Mouse (Mus musculus) cerebellum, adult 2 months (tissue): ENCODE data around the gene Rassf6. TPM values are rescaled to one million over a fixed set of nuclear protein-coding genes. Genes with fewer than 3 reads are reported as not detected.

Source experiments
- DNase-seq, 2 experiments: peaks; one replicate each; pipeline ENCODE4 v3.0.0; 2021
- H3K27ac ChIP-seq: fragments of 200-500 bp; 2 replicates; pipeline ENCODE4 v1.5.1; 2012; ENCODE audit warnings: low read length, control low read depth, inconsistent platforms; ENCODE audit not compliant: insufficient read depth
- H3K27me3 ChIP-seq: fragments of 200-500 bp; 2 replicates; pipeline ENCODE4 v1.6.1; 2012; ENCODE audit warnings: inconsistent platforms, mild to moderate bottlenecking, low read length, moderate library complexity; ENCODE audit not compliant: control insufficient read depth, insufficient read depth
- H3K4me1 ChIP-seq: fragments of 200-500 bp; 2 replicates; pipeline ENCODE4 v1.6.1; 2011; ENCODE audit warnings: low read length; ENCODE audit not compliant: control insufficient read depth, insufficient read depth
- H3K4me3 ChIP-seq: fragments of 200-500 bp; replicated peaks from 2 replicates; pipeline ENCODE3; 2011; ENCODE audit warnings: mild to moderate bottlenecking, low read depth, low read length, control low read depth; ENCODE audit not compliant: insufficient read depth
- CTCF ChIP-seq: fragments of 200-500 bp; IDR thresholded peaks from 2 replicates; pipeline ENCODE4 v1.5.1; 2011; ENCODE audit warnings: low read depth, mild to moderate bottlenecking, control low read depth, low read length, moderate library complexity, borderline replicate concordance; ENCODE audit not compliant: insufficient read depth
- POLR2A ChIP-seq: fragments of 200-500 bp; IDR thresholded peaks from 2 replicates; pipeline ENCODE4 v1.6.1; 2011; ENCODE audit warnings: low read length, control low read depth, borderline replicate concordance; ENCODE audit not compliant: insufficient read depth
- WGBS: fragments of 180-500 bp; shearing (Covaris S2); methylation state at CpG from one replicate; pipeline ENCODE4 v1.1.7; 2018; 5-methylcytosine and 5-hydroxymethylcytosine counted together
- polyA plus RNA-seq: library from polyadenylated mRNA; depleted of rRNA; stranded (reverse); fragments of >200 nt; gene quantifications from 2 replicates; pipeline ENCODE4 v1.2.3, GENCODE M21; 2012

The Rassf6 gene
- polyA plus RNA-seq, 1 experiment = 5.1 TPM

- H3K27me3 ChIP-seq = no peaks in the 10 kb centered on the region
- DNase-seq = peak; percentile 15 to 16
- no peak overlapping the region for H3K4me3 ChIP-seq
- H3K4me1 ChIP-seq = no peaks in the 10 kb centered on the region
- peak; percentile 39; the same call in 1 of the 2 replicates for TF ChIP-seq CTCF
- no peak for TF ChIP-seq POLR2A
- H3K27ac ChIP-seq = no peak overlapping the region
- WGBS = 19% methylated on average over 6 of the region's 6 CpGs
Observed at GRCm38 (mm10) chr5:90601469-90601868, 39.0 kb downstream of the Rassf6 start.

- H3K4me1 ChIP-seq = no peaks in the 10 kb centered on the region
- no peak overlapping the region for H3K27ac ChIP-seq
- H3K4me3 ChIP-seq = no peak overlapping the region
- TF ChIP-seq POLR2A = no peak
- TF ChIP-seq CTCF = no peak
- DNase-seq = no peak
- H3K27me3 ChIP-seq = no peaks in the 10 kb centered on the region
- WGBS = 80% methylated on average over 6 of the region's 6 CpGs
Observed at GRCm38 (mm10) chr5:90596155-90596554, 44.3 kb downstream of the Rassf6 start.

- no peak for TF ChIP-seq CTCF
- Histone ChIP-seq H3K27ac (no peak overlapping the region), H3K4me3 (no peak overlapping the region), H3K27me3 (no peaks in the 10 kb centered on the region), H3K4me1 (no peaks in the 10 kb centered on the region)
- WGBS = 82% methylated on average over 13 of the region's 13 CpGs
- DNase-seq = no peak
Observed at GRCm38 (mm10) chr5:90594945-90595344, 45.5 kb downstream of the Rassf6 start.

- WGBS = 35% methylated on average over 6 of the region's 6 CpGs
- no peaks in the 10 kb centered on the region for H3K27me3 ChIP-seq
- H3K4me3 ChIP-seq = no peak overlapping the region
- TF ChIP-seq POLR2A (no peak), CTCF (no peak)
- H3K4me1 ChIP-seq = no peaks in the 10 kb centered on the region
- DNase-seq = no peak
- no peak overlapping the region for H3K27ac ChIP-seq
Observed at GRCm38 (mm10) chr5:90591936-90592335, 48.5 kb downstream of the Rassf6 start.

DNA sequence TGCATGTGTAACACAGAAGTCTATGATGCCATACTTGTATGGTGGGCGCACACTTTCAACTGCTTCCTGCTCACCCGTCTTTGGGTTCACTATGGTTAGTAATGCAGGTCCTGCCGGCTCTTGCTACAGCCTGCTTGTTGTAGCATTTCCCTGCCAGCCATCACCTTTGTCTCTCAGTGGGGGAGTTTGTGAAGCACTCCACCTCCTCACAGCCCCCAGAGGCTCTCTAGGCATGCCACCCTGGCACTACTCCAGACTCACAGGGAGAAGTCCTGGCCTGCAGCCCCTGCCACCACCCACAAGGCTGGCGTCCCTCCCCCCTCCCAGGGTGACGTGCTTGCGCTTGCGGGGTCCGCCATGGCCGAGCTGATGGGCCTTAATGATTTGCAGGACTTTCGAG lies 49.8 kb downstream of the Rassf6 start:
- no peak for TF ChIP-seq CTCF
- Histone ChIP-seq H3K4me1 (no peaks in the 10 kb centered on the region), H3K4me3 (no peak overlapping the region), H3K27ac (no peak overlapping the region), H3K27me3 (no peaks in the 10 kb centered on the region)
- DNase-seq = no peak
- WGBS = 58% methylated on average over 10 of the region's 10 CpGs

DNA sequence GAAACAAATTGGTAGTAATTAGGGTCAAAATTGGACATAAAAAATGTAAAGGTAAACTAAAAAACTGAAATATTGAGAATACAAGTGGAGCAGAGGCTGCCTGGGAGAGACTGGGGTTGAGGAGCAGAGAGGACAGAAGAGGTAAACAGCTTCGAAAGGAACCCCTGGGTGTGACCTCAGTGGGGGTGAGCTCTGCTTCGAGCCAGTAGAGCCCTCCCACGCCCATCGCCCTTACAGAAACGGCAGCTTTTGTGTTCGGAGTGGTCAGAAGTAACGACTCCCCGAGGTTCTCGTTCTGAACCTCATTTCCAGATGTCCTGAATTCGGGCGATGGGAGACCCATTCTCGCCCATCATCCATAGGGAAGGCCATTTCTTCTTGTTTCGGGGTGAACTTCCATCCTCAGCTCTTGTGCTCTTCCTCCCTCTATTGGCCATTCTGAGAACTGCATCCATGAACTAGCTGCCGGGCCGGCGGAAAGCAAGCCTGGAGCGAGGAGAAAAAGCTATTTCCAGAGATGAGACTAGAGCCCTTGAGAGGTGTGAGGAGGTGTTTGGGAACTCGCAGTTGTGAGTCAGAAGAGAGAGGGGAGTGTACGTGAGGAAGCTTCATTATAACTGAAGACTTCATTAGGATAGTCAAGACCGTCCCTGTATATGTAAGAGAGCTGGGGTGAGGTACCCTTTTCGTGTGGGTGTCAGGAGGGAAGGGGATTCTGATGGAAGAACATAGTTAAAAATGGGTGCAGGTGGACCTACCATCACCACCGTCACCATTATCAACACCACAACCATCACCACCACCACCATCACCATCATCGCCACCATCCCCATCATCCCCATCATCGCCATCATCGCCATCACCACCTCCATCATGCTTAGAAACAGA lies 51.5 kb downstream of the Rassf6 start:
- peak; percentile 57 to 65 for DNase-seq
- TF ChIP-seq CTCF (peak; percentile 77), POLR2A (no peak)
- Histone ChIP-seq H3K4me3 (peak overlapping the region; percentile 48), H3K27ac (no peak overlapping the region), H3K27me3 (no peaks in the 10 kb centered on the region), H3K4me1 (no peaks in the 10 kb centered on the region)
- 22% methylated on average over 25 of the region's 25 CpGs for WGBS

- no peaks in the 10 kb centered on the region for H3K27me3 ChIP-seq
- no peak overlapping the region for H3K27ac ChIP-seq
- no peak overlapping the region for H3K4me3 ChIP-seq
- no peak for DNase-seq
- H3K4me1 ChIP-seq = no peaks in the 10 kb centered on the region
- TF ChIP-seq POLR2A = no peak
- TF ChIP-seq CTCF = no peak
- WGBS = 96% methylated on average over 5 of the region's 5 CpGs
Observed at GRCm38 (mm10) chr5:90588104-90588503, 52.4 kb downstream of the Rassf6 start.

GRCm38 (mm10) chr5:90586511-90586910 lies 53.9 kb downstream of the Rassf6 start:
- WGBS = 84% methylated on average over 5 of the region's 5 CpGs
- TF ChIP-seq POLR2A (no peak), CTCF (no peak)
- Histone ChIP-seq H3K4me3 (no peak overlapping the region), H3K4me1 (no peaks in the 10 kb centered on the region), H3K27ac (no peak overlapping the region), H3K27me3 (no peaks in the 10 kb centered on the region)
- no peak for DNase-seq
